Mouse (Mus musculus) right cerebral cortex, postnatal 25 days (tissue): ENCODE data around the gene Gp9.
"Not testable (repeated sequence)": the region's sequence is repeated elsewhere in the genome, so short reads cannot be mapped to it uniquely, and the experiment has no call there.

ENCODE experiments used
- DNase-seq: peaks from one replicate; pipeline ENCODE4 v3.0.0; 2022

Gene Gp9

DNA sequence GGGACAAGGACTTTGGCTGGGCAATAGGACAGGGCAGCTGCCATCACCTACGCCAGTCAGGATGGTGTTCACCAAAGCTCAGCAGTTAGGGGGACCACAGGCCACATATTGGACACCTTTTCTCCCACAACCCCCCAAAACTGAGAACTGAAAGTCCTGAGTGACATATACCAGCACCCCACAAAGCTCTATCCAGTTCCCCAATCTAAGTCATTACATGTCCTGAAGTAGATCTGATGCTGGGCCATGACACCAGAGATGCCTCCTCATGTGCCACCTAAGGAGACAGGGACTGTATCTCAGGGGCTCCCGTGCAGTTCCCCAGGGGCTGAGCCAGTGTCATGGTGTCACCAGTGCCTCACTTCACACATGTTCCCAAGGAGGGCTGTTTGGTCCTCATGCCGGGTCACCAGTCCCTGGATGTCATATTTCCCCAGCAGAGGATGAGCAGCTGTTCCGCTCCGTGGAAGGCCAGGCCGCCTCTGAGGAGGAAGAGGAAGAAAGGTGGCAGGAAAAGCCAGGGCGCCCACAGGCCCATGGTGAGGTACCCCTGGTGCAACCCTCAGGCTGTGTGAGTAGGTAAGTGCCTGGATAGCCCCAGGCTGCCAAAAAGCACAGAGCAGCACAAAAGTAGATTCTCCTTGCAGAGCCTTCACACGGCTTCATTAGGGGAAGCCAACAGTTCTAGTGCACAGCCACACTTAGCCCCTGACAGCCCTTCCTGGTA, 27.5 kb upstream of the Gp9 start:
- no peak for DNase-seq

DNA sequence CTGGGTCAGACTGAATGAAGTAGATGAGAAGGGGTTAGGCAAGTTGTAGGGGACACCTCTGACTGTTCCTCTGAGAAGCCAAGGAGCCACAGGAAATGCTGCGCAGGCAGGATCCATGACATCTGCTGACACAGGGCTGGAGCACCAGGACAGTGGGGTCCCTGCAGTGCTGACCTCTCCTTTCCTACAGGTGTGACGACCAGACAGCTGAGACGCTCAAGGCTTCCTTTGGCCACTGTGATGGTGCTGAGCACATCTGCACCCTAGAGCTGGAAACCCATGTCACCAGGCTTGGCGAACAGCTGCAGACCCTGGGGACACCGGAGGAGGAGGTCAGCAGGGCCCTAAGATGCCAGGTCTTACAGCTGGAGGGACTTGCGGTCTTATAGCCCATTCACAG, 26.3 kb upstream of the Gp9 start:
- DNase-seq: no peak

DNA sequence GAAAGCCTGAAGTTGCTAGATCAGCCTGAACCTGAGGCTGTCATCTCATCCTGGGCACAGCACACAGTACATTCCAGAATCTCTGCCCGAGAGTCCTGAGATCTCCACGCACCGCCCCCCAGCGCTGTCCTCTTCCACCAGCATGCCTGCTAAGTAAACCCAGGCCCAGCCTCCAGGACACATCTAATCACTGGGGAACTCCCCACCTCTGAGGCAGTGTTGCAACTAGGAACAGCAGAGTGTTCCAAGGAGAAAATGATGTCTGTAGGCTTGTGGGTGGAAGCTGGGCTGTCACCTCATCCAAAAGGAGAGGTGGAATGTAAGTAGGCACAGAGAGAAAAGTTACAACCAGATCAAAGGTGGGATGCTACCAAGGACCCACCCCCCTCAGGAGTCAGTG, 22.7 kb upstream of the Gp9 start:
- DNase-seq: no peak

DNA sequence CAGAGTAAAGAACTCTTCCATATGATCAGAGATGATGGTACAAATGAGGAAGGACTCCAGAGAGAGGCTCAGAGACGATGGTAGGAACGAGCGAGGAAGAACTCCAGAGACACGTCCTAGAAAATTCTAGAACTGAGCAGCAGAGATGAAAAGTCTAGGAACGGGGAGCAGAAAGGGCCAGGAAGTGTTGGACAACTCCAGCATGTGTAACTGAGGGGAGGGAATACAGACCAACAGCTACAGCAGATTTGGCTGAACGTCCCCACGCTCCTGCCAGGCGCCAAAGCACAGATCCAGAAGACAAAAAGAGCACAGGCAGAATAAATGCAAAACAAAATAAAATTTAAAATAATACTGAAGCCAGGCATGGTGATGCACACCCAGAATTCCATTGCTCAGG, 21.0 kb upstream of the Gp9 start:
- no peak for DNase-seq

DNA sequence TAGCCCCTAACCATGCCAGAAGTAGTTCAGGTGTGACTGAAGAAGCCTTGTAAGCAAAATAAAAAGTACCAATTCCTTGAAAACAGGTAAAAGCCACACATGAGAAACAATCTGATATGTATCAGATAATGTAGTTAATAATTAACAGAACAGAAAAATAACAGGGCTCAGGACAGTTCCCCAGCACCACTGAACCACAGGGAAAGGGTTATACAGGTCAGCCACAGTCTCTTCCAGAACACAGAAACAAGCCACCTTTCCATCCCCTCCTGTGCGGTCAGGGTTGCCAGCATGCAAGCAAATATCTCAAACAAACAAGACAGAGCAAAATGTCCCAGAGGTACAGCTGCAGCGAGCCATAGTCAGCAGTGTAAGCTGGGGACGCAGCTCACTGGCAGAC, 18.5 kb upstream of the Gp9 start:
- no peak for DNase-seq

DNA sequence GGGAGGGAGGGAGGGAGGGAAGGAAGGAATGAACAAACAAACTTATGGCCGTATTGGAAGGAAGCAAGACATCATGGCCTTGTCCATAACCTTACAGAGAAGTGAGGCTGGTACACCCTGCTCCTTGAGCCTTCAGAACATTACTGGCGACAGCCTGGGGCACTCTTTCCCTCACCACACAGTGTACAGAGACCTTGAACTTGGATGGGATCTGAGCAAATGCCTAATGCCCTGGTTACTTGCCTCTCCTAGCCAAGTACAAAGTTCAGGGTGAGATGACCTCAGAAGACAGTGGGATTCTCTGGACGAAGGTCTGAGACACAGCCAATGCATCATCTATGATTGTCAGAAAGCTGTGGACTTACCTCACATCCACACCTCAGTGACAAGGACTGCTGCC, 18.0 kb upstream of the Gp9 start:
- DNase-seq: no peak

DNA sequence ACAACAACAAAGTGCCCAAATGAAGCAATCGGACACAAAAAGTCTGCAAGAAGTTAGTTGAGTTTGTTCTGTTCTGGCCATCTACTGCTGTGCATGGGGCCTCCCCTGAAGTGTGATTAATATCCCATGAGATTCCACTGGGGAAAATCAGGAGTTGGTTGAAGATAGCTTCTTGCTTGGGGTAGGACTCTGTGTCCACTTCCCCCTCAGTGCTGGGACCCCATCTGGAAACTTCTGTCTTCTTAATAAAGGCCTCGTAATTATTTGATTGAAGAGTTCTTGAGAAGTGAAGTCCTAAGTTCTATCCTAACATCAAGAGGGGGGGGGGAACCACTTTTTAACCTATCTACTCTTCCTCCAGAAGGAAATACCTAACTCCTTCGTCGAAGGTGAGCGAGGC, 15.7 kb upstream of the Gp9 start:
- no peak for DNase-seq

DNA sequence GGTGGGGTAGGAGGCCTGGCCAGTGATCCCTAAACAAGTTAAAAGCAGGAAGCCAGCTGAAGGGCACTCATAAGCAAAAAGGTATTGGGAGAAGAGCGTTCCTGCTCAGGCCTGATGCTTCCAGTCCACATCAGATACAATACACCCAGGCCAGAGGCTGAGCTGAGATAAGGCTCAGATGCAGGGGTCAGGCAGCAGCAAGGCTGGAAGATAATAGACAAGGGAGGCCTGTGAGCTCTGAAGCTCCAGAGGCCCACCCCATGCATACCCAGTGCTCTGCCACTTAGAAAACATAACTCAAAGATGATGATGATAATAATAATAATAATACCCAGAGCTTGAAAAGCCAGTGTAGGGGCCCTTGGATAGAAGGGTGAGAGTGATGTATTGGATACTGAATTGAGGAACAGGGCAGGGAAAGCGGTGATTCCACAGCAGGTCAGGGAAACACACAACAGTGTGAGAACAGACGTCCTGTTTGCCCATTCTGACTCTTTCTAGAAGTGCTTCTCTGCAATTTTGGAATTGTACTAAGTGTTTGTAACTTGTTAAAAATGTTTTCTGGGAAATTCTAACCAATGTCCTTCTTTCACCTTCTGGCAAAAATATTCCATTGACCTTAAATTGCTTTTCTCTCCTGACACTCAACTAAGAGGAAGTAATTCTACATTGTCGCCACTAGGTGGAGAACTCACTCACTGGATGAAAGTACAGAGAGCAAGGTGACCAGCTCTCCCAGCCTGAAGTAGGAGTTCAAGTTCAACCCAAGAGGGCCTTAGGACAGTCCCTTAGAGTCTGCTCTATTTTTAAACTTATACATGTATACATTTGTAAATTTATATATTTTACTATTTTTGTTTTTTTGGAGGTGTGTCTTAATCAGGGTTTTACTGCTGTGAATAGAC, 14.2 kb upstream of the Gp9 start:
- no peak for DNase-seq

DNA sequence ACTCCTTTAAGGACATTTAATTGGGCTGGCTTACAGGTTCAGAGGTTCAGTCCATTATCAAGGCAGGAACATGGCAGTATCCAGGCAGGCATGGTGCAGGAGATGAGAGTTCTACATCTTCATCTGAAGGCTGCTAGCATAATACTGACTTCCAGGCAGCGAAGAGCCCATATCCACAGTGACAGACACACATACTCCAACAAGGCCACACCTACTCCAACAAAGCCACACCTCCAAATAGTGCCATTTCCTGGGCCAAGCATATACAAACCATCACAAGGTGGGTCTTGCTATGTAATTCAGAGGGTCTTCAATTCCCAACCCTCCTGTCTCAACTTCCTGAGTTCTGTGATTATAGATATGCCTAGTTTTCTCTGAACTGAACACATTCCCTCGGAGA, 13.6 kb upstream of the Gp9 start:
- not testable (repeated sequence) for DNase-seq

DNA sequence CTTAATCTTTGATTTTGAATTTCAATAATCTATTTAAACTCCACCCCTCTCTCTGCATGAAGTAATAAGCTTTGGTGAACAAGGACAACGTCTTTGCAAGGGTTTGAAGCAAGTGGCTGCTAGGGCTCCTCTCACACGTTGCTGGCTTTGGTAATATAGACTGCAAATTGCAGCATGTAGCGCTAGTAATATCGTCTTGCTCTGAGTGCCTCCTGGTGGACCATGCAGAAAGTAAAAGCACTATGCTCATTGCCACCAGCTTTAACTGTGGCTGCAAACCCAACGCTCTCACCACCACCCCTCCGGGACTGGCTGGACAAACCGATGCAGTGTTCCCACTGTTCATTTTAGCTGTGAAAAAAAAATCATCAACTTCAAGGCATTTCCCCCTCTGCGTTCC, 7.2 kb upstream of the Gp9 start:
- no peak for DNase-seq

DNA sequence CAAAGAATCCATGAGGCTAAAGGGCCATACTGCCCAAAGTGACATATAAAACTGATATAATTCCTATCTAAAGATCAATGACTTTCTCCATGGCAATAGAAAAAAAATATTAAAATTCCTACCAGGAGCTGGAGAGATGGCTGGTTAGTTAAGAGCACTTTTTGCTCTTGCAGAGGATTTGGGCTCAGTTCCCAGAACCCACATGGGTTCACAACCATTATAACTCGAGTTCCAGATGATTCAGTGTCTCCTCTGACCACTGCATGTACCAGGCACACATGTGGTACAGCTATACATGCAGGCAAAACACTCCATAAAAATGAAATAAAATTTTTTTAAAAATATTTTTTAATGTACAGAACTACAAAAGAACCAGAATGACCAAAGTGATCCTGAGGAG, 3.4 kb upstream of the Gp9 start:
- DNase-seq: no peak

DNA sequence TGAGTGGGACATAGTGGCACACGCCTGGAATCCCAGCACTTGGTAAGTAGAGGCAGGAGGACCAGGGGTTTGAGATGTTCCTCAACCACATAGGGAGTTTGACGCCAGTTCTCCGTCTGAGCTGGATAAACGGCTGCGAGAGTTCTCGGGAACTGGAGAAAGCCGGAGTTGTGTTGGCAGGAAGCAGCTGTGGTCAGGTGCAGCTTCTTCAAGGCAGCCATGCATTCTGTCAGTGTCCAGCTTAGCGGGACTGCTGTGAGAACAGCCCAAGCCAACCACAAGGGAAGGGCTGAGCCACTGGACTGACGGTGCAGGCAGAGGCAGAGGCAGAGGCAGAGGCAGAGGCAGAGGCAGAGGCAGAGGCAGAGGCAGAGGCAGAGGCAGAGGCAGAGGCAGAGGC, 3.0 kb upstream of the Gp9 start:
- DNase-seq: no peak

DNA sequence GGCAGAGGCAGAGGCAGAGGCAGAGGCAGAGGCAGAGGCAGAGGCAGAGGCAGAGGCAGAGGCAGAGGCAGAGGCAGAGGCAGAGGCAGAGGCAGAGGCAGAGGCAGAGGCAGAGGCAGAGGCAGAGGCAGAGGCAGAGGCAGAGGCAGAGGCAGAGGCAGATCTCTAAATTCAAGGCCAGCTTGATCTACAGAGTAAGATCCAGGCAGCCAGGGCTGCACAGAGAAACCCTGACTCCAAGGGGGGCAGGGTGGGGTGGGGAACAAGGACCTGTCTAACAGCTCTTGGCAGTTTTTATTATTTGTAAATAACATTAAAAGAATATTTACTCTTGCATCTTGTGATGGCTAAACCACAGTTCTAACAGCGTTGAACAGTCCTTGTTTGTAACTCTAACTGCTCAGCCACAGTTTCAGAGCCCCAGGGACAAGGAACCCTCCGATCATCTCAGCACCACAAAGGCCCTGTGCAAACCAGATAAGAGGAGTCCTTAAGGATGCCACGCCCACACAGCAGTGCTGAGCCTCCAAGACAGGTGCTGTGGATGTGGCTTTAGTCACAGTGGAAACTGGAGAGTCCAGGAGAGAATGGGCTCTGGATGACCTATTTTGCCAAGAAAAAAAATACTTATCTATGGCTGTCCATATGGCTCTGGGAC, 2.2 kb upstream of the Gp9 start:
- no peak for DNase-seq

DNA sequence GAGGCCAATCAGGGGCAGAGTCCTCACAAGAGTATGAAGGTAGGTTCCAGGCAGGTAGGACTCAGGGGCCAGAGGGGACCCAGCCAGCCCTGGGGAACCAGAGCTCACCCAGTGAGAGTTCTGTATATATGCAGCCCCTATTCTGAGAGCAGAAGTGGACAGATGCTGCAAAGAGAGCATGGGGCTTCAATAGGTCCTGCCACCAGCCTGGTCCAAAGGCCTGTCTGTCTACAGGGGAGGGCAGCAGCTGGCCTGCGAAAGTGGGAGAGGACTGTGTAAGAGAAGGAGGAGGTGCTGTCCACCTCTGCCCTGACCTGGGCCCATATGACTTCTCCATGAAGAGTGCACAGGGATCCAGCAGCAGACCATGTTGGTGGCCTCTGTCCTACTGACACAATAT, 1.2 kb upstream of the Gp9 start:
- DNase-seq: no peak

DNA sequence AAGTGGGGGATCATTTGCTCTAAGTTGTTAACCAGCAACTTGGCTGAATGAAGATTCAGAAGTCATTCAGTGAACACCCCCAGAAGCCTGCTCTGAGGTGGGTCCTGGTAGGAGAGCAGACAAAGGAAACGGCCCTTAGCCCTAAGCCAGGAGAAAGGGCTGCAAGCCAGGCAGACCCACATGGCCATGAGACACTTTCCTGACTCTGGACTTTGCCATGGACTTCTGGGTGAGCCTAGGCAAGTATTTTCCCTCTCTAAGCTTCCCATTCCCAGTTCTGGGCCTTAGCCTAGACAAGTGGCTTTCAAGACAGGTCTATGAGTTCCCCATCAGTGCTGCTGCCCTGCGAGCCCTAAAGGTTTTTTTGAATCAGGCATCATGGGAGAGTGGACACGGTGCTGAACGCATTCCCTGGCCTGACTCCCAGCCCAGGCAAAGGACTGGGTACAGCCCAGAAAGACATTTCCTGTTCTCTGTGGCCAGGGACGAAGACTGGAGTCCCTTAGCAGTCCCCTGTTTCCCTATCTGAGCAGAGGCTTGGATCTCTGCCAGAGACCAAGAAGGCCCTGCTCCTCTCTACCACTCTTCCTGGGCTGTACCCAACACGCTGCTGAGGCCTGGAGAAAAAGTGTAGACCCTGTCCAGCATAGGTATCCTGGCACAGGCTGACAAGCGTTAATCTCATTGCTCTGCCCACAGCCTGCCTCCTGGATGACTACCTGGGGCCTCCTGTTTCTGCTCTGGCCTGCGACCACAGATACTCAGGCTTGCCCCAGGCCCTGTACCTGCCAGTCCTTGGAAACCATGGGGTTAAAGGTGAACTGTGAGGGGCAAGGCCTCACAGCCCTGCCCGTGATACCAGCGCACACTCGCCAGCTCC, 662 bp downstream of the Gp9 start:
- DNase-seq: no peak

DNA sequence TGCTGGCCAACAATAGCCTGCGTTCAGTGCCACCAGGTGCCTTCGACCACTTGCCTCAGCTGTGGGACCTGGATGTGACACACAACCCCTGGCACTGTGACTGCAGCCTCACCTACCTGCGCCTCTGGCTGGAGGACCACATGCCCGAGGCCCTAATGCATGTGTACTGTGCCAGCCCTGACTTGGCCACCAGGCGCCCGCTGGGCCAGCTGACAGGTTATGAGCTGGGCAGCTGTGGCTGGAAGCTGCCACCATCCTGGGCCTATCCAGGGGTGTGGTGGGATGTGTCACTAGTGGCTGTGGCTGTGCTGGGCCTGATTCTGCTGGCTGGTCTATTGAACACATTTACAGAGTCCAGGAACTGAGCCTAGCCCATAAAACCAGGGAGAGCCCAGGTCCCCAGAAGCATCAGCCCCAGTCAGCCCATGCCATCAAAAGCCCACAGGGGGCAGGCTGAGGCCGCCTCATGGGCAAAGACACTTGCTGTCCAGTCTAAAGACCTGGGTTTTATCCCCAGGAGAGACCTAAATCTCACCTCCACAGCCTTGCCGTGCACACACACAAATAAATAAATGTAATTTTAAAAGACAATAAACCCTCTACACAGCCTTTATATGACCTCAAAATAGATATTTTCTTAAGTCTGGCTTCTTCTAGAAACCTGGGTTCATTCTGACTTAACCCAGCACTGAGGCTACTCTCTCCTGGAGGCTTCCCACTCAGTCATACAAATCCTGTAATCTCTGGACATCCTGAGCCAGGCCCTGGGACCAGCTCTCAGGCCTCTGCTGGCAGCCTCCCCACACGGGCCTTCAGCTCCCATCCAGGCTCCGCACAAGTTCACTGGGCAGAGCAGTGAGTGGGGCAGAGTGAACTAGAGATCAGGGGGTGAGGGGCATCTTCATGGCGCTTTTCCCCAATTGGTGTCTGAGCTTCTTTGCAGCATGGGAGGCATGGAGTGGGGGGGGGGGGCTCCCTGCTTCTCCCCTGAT, 1.6 kb downstream of the Gp9 start:
- no peak for DNase-seq

DNA sequence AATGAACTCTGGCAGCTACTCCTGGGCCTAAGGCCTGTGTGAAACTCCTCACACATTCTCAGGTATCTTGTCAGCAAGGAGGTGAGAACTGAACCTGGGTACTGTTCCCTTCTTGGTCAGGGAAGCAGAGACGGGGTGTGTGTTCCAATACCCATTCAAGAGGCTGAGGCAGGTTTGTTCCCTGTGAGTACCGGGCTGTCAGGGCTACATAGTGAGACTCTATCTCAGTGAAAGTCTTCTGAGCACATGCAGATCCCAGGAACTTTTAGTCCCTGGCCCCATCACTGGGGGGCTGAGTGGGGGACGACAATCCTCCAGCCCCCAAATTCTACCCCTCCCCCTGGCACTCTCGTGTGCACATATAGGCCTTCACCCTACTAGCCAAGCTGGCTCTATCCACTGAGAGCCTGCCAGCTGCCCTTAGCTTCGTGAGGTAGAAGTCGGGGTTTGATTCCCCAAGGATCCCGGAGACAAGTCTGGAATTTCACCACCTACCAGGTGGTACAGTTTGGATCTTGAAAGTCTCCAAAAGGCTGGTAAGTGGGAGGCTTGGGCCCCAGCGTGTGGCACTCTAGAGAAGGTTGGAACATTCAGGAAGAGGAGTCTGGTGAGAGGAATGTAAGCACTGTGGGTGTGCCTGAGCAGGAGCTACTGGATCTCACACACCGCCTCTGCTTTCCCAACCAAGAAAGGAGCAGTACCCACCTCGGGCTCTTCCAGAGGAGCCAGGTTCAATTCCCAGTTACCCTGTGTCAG, 2.9 kb downstream of the Gp9 start:
- no peak for DNase-seq

DNA sequence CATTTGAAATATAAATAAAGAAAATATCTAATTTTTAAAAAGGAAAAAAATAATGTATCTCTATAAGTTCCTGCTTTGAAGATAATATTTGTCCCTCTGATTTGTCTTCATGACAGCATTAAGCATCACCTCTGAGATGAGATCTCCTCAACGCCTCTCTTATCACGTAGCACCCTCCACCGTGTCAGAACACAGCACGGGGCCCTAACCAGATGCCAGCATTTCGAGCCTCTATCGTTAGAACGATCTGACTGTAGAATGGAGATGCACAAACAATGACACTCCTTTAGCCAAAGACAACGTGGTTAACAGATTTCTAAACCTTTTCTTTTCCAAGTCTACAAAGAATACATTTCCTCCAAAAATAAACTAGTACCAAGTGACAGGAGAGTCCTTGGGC, 6.2 kb downstream of the Gp9 start:
- DNase-seq: no peak

DNA sequence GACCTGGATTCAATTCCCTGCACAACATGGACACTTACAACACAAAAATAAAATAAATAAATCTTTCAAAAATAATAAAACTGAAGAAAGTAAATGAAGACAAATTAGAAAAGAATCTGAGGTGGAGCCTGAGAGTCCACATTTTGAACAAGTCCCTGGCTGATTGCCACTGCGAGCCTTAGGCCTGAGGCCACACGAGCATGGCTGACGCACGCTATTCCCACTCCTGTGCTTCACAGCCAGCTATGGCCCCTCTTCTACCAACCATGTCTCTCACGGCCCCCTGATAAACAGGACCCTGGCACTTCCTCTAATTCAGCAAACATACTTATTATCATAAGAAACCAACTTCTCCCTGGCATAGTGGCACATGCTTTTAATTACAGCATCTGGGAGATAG, 8.7 kb downstream of the Gp9 start:
- no peak for DNase-seq

DNA sequence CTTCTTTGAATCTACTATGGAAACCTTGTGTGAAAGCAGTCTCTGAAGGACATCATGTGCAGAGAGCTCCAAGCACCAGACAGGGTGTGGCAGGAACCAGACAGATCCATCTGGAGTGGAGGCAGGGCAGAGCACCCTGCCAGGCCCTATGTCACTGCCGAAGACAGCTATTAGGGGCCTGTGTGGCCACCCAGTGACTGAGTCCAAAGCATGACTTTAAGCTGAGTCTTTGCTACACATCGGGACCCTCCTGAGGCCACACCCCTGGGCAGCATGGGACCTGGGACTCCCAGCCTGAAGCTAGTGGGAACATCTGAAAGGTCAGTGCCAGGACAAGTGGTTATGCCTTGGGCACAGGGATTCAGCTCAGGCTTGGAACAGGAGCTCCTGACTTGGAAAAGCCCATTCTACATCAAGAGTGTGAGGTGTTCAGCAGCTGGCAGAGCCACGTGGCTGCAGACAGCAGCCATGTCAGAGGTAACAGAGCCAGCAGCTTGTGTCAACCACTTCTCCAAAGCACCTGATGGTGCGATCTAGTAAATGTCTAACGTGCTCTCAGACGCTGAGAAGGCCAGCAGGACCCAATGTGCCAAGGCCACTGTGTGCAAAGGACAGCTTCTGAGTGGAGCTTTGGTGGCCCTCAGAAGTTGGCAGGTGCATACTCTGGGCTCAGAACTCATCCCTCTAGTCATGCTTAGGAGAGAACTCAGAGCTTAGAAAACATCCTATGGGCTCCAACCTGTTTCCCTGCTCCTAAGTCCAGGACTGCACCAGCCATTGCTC, 9.4 kb downstream of the Gp9 start:
- DNase-seq: no peak
